Mouse (Mus musculus) kidney, postnatal 36 days (tissue): ENCODE results near the gene Kif16b.

Source experiments
- DNase-seq, 2 experiments: peaks; one replicate each; pipeline ENCODE4 v3.0.0; 2021 to 2022; ENCODE audit warnings: mixed read lengths in 2 of 2

The Kif16b gene

GRCm38 (mm10) chr2:142874562-142874961 is 26.8 kb downstream of the Kif16b start:
- DNase-seq, result peak; percentile 67 to 82

- no peak for DNase-seq
These were observed 31.3 kb downstream of the Kif16b start for GRCm38 (mm10) chr2:142870055-142870454.

DNA sequence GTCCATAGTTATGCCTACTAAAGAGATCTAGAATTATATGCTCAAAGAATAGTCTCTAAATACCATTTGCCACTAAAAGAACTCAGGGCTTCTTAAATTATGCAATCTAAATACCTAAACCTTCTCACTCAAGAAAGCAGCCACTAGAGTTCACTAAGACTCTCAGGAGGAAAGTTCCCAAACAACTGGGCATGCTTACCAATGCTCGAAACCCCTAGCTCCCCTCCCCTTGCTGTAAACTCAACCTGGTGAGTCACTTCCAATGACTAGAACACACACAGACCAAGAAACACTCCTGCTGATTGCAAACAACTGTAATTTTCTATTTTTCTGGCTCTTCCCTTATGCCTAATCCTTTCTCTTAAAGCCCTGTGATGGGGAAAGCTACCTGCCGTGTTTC is 33.9 kb downstream of the Kif16b start:
- DNase-seq, result no peak

GRCm38 (mm10) chr2:142860994-142861393 is 40.3 kb downstream of the Kif16b start:
- no peak for DNase-seq

DNA sequence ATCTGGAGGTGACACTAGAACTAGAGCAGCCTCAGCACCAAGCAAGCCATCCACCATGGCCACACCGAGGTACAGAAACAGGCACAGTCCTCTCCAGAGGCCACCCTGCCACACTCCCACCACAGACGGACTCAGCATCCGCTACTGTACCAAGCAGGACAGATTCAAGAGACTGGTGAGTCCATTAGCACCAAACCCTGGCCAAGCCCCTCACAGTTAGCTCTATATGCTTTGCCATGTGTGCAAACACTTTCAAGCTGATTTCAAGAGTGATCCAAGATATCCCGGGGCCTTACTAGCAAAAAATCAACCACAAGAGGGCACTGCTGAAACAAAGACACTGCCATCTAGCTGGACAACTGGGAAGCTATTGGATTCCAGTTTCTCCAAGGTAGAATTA is 41.9 kb downstream of the Kif16b start:
- DNase-seq, result peak; percentile 64 to 72

- DNase-seq, result no peak
These were observed 62.6 kb downstream of the Kif16b start for GRCm38 (mm10) chr2:142838775-142839174.

- peak; percentile 34 to 70 for DNase-seq
These were observed 63.2 kb downstream of the Kif16b start for GRCm38 (mm10) chr2:142838118-142838517.

- no peak for DNase-seq
These were observed 66.6 kb downstream of the Kif16b start for GRCm38 (mm10) chr2:142834751-142835150.

DNA sequence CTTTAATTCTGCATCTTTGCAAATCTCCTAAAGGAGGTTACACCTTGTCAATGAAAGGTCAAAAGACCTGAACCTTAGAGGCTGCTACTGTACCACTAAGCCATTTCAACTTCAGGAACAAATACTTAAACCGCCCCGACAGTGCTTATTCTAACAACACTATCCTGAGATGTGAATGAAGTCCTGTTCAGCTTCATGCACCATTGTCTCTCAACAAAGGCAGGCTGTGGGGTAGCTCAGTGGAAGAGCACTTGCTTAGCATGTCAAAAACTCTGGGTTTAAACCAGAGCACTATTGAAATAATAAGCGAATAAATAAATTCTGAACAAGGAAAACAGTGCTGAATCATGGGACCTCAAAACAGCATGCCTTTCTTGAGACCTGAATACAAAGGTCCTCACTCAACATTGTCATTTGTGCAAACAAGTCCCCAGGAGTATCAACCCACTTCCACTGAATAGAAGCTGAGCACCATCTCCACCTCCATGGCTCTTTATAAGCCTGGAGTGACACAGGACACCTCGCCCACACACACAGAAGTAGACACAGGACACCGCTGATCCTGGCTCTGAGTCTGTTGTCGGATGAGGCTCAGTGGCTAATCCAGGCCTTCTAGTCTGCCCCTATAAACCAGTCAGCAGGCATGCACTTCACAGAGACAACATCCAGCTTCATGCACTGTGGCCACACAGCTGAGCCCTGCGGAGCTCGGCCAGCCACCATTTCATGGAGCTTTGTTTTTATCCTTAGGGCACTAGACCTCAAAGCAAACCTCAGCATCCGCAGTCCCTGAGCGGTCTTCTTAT is 68.5 kb downstream of the Kif16b start:
- DNase-seq, result peak in 1 of 2 experiments; percentile 9

DNA sequence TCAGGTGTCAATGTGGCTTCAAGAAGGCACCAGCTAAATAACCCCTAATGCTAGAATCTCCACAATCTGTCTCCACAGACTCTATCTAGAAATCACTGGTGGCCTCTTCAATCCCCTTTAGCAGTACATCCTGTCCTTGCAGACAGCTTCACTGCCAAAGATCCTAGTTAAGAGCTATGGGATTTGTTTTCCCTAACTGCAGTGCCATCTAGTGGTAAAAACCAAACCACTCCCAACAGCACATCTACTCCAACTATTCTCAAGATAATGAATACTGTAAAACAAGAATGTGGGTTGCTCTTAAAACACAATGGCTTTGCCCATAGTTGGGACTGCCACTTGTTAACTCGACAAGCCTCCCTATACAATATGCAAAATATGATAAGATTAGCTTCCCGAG is 88.3 kb downstream of the Kif16b start:
- peak; percentile 48 to 57 for DNase-seq

DNA sequence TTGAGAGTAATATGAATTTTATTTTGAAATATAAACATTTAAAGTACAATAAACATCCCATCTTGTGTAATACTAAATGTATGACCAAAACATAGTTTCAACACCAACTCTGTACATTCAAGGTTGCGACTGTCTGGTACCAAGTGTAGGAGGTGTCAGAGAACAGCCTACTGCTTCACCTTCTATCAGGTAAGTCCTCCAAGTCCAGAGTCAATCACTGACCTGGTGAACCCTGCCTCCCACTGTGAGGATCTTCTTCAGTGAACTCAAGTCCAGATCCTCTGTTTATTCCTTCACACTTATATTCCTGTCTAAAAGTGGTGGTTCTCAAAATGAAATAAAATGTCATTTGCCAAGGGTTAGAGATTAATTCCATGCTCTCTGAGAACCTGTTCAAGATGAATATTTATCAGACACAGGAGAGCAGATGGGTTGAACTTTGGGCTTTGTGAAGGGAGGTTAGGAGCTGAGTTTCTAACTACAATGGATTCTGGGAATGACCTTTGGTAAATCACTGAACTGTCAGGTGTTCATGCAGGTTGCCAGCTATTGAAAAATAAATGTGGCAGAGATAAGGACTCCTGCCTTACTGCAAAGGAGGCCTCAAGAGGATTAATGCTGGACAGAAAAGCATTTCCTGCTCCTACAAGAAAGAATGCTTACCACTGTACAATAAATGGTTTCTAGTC is 97.4 kb downstream of the Kif16b start:
- peak; percentile 16 to 53 for DNase-seq

GRCm38 (mm10) chr2:142797310-142797709 is 104.0 kb downstream of the Kif16b start:
- DNase-seq, result no peak

DNA sequence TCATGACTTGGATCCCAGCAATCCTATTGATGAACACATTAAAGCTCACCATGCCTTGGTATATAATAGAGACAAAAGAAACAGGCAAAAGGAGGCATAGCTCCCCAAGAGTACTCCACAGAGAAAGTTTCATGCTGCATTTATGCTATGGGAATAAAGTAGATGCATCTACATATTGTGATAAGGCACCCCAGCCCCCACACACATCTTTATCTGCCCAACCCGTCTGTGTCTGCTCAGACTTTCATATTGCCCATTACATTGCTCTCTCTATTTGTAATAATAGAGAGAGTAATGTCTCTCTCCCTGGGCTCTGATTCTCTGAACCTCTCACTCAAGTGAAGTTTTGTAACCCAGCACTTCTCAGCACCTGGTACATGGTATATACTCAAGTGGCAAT is 126.0 kb downstream of the Kif16b start:
- DNase-seq, result no peak

DNA sequence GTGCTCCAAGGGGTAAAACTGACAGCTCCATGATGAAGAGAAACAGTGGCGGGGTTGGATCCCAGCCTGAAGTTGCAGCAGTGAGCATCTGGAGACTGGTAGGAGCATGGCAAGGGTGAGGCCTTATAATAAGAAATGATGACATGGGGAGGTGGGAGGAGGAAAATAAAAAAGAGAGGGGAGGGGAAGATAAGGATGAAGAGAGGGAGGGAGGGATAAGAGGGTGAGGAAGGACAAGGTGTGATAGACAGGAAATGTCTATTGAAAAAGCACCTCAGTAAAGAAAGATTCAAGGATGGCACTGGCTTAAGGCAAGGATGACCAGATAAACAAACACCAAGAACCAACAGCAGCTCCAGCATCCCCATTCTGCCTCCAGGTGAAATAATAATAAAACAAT is 126.6 kb downstream of the Kif16b start:
- DNase-seq, result no peak

DNA sequence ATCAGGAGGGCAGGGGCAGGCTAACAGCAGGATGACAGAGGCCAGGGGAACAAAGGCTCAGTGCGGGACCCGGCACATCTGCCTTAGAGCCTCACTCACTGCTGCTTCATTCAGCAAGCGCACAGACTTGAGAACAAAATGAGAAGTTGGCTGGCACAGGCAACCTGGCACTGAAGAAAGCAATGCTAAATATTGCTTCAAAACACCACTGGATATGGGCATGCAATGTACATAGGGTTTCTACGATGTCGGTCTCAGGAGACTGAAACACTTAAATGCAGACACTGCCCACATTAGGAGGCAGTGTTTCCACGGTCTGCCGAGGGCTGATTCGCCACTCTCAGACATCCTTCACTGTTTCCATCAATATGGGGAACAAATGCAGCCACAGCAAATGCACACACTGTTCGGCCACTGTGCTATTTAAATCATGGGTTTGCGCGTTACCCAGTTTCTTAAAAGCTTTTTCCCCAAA is 131.6 kb downstream of the Kif16b start:
- peak in 1 of 2 experiments; percentile 2 for DNase-seq

GRCm38 (mm10) chr2:142764276-142764675 is 137.1 kb downstream of the Kif16b start:
- no peak for DNase-seq

DNA sequence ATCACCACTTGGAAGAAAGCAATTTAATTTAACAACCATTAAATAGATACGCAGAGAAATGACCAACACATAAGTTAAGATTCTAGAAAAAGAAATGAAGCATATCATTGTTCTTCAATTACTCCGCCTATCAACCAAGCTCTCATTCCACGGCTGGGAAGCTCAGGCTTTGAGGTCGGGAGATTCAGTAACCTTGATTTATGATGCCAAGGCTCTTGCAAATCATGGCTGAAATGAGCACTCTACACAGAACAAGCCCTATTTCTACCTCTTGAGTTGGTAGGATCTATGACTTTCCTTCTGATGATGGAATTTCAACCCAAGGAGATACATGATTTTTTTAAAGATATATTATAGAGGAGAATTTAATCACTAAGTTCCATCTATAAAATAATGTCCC is 140.5 kb downstream of the Kif16b start:
- DNase-seq, result no peak

GRCm38 (mm10) chr2:142759192-142759591 is 142.1 kb downstream of the Kif16b start:
- DNase-seq, result no peak

- no peak for DNase-seq
These were observed 143.1 kb downstream of the Kif16b start for GRCm38 (mm10) chr2:142758091-142758765.

DNA sequence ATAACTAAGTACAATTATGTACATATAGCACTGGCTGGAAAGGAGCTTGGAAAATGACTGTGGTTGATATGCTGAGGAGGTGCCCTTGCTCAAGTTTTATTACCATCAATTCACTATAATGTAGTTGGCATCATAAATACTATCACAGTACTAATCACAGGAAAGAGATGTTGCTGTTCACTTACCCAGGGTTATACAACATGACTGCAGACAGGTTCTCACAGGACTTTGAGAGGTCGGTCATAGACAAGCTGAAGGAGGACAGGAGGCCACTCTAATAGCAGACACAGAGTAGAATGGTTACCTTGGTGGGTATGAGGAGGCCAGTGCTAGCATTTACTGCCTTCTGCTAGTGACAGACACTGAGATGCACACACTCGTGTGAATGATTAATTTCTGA is 162.0 kb downstream of the Kif16b start:
- no peak for DNase-seq

DNA sequence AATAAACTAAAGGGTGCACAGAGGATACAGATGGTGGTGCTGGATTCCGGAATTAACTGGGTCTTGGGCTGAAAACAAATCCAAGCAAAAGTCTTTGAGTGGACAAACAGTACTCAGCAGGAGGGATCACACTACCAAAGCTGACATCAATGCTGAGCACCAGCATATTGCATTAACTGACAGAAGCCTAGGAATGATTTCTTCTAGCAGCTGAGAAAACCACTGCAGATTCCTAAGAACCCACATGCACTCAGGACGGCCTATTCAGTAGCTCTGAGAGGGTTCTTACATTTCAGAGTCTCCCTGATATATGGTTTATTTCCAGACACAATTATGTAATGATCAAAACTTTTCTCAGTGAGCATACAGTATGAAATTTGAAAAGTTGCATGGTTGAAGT is 162.8 kb downstream of the Kif16b start:
- DNase-seq, result no peak

- DNase-seq, result no peak
These were observed 165.6 kb downstream of the Kif16b start for GRCm38 (mm10) chr2:142735691-142736090.

DNA sequence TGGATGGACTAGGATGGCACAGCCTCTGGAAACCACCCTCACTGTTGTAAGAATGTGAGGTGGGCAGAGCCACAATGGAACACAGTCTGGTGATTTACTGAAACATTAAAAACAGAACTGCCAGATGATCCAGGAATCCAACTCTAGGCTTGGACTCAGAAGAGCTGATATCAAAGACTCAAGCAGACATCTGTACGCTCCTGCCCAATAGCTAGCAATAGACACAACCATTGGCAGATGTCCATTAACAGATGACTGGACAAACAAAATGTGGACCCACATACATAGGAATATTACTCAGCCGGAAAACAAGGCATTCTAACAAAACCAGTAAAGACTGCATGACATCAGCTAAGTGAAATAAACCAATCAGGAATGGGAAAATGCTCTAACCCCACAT is 167.3 kb downstream of the Kif16b start:
- DNase-seq, result no peak

DNA sequence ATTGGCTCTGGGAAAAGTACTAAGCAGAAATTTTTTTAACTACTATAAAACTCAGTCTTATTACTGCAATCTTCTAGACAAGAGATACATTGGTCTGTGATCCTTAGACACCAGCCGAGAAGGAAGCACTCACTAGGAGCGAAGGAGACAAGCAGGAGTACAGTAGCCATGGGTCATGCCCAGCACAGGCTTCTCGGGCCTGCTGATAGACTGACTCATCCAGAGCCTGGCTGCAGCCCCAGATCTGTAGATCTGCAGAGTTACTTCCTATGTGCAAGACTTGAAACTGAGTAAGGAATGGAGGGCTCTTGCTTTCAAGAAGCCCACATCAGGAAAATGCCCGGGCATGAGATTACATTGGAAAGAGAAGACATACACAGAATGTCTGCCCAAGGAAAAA is 169.0 kb downstream of the Kif16b start:
- no peak for DNase-seq
